Mouse (Mus musculus) brain, embryonic 14.5 days (tissue): ENCODE results near the gene Ucp2. TPM values are rescaled to one million over a fixed set of nuclear protein-coding genes. Genes with fewer than 3 reads are reported as not detected.
A peak's percentile ranks its signal among the peaks of the same experiment; 100 is the strongest.

ENCODE experiments used
- DNase-seq: peaks from one replicate; pipeline ENCODE4 v3.0.0-alpha.2; 2011; ENCODE audit warnings: low read depth
- CTCF ChIP-seq: fragments of 200-500 bp; IDR thresholded peaks from 2 replicates; pipeline ENCODE4 v1.5.1; 2012; ENCODE audit warnings: inconsistent platforms, mild to moderate bottlenecking, moderate library complexity, borderline replicate concordance; ENCODE audit not compliant: insufficient read depth, insufficient read length; ENCODE audit errors: extremely low read depth
- POLR2A ChIP-seq: fragments of 200-500 bp; IDR thresholded peaks from 2 replicates; pipeline ENCODE4 v1.6.1; 2012; ENCODE audit warnings: mild to moderate bottlenecking, inconsistent platforms, borderline replicate concordance; ENCODE audit not compliant: poor library complexity, insufficient read depth, insufficient read length, severe bottlenecking; ENCODE audit errors: extremely low read depth
- polyA plus RNA-seq: library from polyadenylated mRNA; depleted of rRNA; stranded (reverse); fragments of >200 nt; gene quantifications from 2 replicates; pipeline ENCODE4 v1.2.3, GENCODE M21; 2012; rRNA removed

Gene Ucp2
- 44.7 and 53.9 TPM in 2 replicates for polyA plus RNA-seq

DNA sequence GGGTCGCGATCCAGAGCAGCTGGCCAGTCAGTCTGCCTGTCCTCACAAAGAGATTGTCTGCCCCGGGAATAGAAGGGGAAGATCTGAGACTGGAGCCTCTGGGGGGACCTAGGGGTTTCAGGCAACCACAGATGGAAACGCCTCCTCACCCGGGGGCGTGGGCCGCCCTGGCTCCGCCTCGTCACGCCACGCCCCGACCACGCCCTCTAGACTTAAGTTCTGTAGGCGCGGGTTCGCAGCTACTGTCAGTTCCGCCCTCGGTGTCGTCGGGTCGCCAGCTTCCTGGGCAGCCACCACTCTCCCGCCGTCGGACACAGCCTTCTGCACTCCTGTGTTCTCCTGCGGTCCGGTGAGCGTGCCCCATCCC, at the start of gene Ucp2:
Gene Ucp2, plus strand, starts transcription at position 221 of the 367 bp plus-strand sequence.
- peak; percentile 77 for DNase-seq
- TF ChIP-seq CTCF: no peak
- TF ChIP-seq POLR2A: no peak

DNA sequence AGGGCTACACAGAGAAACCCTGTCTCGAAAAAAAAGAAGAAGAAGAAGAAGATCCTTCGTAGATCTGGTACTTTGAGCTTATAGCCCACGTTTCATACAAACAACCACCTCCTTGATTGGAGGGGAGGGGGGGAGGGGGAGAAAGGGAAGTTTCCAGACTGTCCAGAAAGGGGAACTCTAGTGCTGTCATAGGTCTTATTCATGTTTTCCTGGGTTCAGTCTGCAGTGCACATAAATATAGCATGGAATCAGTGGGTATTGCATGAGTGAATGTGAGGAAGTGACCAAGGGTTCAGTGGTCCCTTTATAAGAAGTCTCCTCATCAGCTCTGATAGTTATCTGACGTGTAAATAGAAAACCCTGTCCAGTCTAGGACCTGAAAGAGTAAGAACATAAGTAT, 49.4 kb upstream of the Ucp2 start:
- no peak for DNase-seq
- no peak for TF ChIP-seq POLR2A
- TF ChIP-seq CTCF: no peak

DNA sequence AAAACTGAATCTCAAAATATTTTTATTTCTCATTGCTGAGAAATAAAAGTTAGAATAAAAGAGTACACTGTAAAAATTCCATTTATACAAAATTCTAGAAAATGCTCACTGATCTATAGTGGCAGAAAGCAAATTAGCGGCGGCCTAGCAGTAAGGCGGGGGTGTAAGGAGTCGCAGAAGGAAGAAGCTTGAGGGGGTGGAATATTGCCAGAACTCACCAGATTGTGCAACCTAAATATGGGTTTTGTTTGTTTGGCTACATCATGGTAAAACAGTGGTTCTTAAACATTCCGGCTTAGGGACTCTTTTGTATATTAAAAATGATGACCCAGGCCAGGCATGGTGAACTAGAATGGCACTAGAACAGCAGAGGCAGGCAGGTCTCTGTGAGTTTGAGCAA, 46.9 kb upstream of the Ucp2 start:
- TF ChIP-seq CTCF: no peak
- no peak for TF ChIP-seq POLR2A
- peak; percentile 8 for DNase-seq

DNA sequence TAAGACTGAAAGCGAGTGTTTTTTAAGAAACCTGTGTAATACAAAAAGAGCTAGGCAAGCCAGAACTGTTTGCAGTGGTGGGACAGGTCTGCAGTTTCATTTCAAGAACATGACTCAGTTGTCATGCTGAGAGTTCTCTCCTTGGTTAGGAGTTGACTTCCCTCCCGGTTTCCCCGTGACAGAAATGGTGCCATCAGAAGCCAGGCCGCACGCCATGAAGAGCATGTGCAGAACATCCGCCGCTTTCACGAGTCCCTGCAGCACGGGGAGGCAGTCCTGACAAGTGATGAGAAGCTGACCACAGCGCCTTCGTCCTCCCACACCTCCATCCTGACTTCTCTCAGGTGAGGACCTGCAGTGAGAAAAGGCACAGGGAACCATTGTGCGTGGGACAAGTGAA, 44.6 kb upstream of the Ucp2 start:
- DNase-seq: no peak
- TF ChIP-seq POLR2A: no peak
- TF ChIP-seq CTCF: no peak

DNA sequence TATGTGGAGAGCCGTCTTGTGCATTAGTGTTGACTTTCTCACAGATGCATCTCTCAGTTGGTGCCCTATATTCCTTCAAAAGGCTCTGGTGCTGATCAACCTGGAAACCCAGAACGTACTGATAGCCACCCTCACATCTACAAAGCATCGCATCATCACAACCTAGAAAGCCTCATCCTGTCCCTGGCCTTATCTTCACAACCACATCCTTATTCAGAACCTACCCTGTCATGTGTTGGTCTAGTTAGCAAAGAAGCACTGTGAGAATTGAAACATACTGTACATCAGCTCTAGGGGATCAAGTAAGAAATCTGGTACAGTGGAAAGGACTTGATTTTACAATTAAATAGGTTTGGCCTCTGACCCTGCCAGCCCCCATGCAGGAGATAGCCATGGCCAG, 44.2 kb upstream of the Ucp2 start:
- TF ChIP-seq POLR2A: no peak
- no peak for TF ChIP-seq CTCF
- no peak for DNase-seq

DNA sequence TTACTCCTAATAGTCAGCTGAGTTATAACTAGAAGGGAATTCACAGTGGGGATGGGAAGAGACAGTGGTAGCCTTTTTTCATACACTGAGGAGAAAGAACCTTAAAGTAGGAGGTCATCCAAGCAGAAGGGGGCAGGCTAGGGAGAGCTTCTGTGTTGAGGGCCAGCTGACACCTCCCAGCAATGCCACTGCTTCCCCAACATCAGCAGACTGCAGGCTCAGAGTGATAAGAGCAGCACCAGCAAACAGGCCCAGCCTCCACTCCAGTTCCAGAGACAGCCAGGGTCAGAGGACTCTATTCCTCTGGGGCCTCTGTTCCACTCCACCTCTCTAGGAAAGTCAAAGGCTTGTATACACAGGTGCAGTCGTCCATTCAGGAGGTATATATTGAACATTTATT, 35.0 kb upstream of the Ucp2 start:
- TF ChIP-seq CTCF (no peak), POLR2A (no peak)
- DNase-seq: no peak

DNA sequence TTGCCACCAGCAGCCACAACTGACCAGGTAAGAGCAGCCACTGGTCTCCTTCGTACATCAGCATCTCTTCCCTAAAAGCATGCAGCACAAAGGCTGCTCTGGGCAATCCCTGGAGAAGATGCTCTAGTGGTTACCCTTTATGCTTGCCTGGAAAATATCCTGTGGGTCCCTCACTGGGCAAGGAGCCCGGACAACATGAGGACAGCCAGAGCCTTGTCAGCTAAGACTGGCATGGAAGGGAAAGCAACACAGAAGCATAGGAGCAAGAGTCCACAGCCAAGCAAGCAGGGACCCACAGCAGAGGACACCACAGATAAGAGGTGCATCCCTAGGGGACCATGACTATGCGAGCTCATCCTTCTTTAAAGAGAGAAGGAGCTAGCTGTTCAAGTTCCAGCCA, 33.3 kb upstream of the Ucp2 start:
- TF ChIP-seq POLR2A (no peak), CTCF (no peak)
- no peak for DNase-seq

DNA sequence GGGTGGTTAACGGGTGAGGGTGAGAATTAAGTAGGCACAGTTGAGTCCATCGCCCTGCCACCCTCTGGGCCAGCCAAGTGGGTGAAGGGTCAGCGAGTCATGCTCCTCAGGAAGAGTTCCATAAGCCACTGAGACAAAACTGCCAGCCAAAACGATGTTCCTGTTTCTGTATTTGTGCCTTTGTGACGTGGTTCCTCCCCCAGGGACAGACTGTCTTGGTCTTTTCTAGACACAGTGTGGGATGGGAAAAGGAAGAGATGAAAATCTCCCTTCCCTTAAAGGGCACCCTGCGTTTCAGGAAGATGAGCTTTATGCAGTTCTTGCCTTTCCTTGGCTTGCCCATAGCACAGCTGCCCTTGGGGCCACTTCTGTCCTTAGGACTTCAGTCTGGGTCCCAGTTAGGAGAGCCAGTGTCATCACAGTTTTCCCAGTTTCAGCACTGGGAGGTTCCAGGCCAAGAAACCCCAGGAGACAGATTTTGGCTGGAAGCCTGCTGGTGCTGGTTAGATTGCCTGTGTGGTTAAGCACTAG, 31.5 kb upstream of the Ucp2 start:
- no peak for TF ChIP-seq POLR2A
- TF ChIP-seq CTCF: no peak
- no peak for DNase-seq

DNA sequence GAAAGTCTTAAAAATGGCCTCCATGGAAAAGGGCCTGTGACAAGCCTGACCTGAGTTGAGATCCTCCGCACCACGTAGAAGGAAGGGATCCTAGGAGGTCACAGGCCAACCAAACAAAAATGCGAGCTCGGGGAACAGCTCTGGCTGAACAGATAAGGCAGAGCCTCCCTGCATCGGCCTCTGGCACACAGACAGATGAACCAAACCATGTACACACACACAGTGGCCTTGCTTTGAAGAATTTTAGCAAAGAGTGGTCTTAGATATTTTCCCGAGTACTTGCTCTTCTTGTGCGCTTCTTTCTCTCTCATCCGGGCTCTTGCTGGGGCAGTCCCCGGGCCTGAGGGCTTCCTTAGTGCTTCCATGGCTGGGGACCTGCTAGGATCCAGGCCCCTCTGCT, 29.9 kb upstream of the Ucp2 start:
- no peak for DNase-seq
- TF ChIP-seq CTCF (no peak), POLR2A (no peak)

DNA sequence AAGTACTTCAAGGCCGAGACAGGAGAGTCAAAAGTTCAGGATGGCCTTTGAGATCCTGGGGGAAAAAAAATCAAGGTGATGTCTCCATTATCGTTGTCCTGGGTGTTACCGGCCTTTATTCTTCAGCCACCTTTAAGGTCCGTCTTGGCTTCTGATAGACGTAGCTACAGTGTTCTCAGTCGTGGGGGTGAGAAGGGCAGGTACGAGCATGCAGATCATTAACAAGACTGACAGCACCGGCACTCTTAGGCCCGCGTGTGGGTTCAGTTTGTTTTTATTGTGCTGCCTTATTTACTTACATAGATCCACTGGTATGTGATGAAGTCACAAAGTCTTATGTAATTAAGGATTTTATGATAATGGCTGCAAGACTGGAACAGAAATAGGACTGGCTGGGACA, 29.4 kb upstream of the Ucp2 start:
- TF ChIP-seq POLR2A (no peak), CTCF (no peak)
- no peak for DNase-seq

DNA sequence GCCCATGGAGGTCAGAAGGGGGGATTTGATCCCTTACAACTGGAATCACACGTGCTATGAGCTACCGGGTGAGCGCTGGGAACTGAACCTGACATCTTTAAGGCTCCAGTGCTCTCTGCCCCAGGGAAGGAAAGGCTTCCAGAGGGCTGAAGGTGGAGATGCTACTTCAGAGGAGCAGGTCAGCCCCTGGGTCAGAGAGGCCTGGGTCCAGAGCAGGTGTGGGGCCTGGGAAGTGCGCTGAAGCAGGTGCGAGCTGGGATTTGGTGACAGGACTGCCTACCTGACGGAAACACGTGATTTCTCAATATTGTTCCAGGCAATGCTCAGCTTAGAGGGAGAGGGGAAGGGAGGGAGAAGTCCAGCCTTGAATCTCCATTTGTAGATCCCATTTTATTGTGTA, 28.9 kb upstream of the Ucp2 start:
- DNase-seq: no peak
- TF ChIP-seq POLR2A: no peak

DNA sequence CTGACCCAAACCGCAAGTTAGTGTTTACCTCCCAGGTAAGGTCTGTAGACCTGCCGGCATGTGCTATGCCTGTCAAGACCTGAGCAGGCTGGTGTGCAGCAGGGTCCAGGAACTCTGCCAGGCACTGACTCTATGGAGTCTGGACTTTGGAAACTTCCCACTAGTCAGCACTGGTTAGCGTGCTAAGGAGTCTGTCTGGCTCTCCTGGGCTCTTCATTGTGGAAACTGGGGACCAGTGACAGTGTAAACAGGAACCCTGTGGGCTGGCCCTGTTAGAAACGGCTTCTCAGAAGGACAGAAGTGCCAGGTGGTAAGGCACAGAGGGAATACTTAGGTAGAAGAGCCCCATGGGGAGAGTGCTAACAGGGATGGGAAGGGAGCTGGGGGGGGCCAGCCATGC, 27.9 kb upstream of the Ucp2 start:
- DNase-seq: no peak
- TF ChIP-seq POLR2A (no peak), CTCF (no peak)

DNA sequence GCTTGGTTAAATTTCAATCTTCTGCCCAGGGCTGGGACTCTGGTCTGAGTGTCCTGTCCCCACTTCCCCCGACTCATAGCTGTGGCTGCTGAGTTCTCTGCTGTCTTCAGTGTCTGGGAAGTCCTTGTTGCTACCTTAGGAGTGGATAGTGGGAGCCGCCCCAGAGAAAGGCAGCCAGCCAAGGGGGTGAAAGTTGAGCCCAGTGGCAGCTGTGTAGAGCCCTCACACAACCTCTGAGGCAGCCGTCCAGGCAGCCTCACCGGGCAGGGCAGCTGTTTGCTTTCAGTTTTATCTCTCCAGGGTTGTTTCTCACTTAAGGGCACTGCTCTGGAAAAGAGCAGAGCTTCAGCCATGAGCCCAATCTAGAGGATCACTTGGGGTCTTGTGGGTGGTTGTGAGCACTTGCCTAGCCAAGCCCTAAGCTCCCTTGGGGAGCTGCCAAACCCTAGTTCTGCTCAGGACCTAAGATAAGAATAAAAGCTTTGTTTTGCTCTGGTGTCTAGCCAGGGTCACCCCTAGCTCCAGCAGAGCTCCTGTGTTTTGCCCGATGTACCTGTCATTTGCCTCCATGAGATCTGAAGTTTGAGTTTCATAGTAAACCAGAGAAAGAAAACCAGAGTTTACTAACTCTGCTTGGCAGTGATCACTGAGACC, 27.4 kb upstream of the Ucp2 start:
- TF ChIP-seq CTCF: no peak
- no peak for TF ChIP-seq POLR2A
- peak; percentile 40 for DNase-seq
